ENCODE assay signal across 20 mouse cellular contexts in genomic region chr16:93147525-93148222, GRCm38 (mm10).
A peak's percentile ranks its signal among the peaks of the same experiment; 100 is the strongest.
DNase-seq lines count a peak whose midpoint lies in the region; ATAC-seq and TF ChIP-seq lines count a peak whose summit lies in the region.
"Had no signal": no experiment of that assay in that cellular context is flagged by ENCODE, and none has a peak within 500 bp of the region (broad histone marks: within the 10 kb centered on the region; RNA-seq: fewer than 3 reads in every experiment).

No protein-coding gene starts in this region.

- no peak overlapping the region for H3K4me2 ChIP-seq in heart, embryonic 11.5 days
- H3K4me2 ChIP-seq in liver, embryonic 16.5 days (ENCODE audit: low read depth, low read length) = no peak overlapping the region
- H3K4me2 ChIP-seq in forebrain, embryonic 13.5 days = no peak overlapping the region
- H3K4me2 ChIP-seq: midbrain, embryonic 15.5 days had no signal

- peaks cover 32% of the 10 kb centered on the region for H3K27me3 ChIP-seq in heart, embryonic 11.5 days (ENCODE audit: control insufficient read depth, insufficient read depth, low read length)
- H3K27me3 ChIP-seq in G1E (ENCODE audit: insufficient read depth, low read length) = peaks cover 4% of the 10 kb centered on the region; the same call in 1 of the 2 replicates
- 0 out of 2 replicates have a peak, but pooled peaks cover 2% of the 10 kb centered on the region for H3K27me3 ChIP-seq in liver, embryonic 16.5 days (ENCODE audit: control insufficient read depth, insufficient read depth, low read depth, low read length)
- no peaks in the 10 kb centered on the region for H3K27me3 ChIP-seq in forebrain, embryonic 13.5 days
- H3K27me3 ChIP-seq: midbrain, embryonic 15.5 days had no signal

- DNase-seq in heart, adult 18-20 months = no peak
- peak; percentile 72 for DNase-seq in G1E (ENCODE audit: low spot score)
- DNase-seq in thymus, postnatal 10 days (ENCODE audit: low spot score in 2 of 2) = no peak
- DNase-seq in lung, postnatal 4 days = no peak
- DNase-seq: adrenal gland, postnatal 10 days; cerebellum, postnatal 10 days; forebrain, postnatal 0 days; gastrocnemius, adult 2 months; heart, adult 2 months; right cerebral cortex, postnatal 25 days; thymus, postnatal 4 days had no signal

- H3K4me3 ChIP-seq in heart, embryonic 11.5 days (ENCODE audit: low read depth, low read length) = no peak overlapping the region
- H3K4me3 ChIP-seq in G1E (ENCODE audit: low read depth, low read length) = no peak overlapping the region
- no peak overlapping the region for H3K4me3 ChIP-seq in liver, embryonic 16.5 days (ENCODE audit: low read depth, low read length)
- no peak overlapping the region for H3K4me3 ChIP-seq in forebrain, embryonic 13.5 days
- H3K4me3 ChIP-seq: erythroblast, embryonic 14.5 days; gastrocnemius, adult 2 months; heart, adult 2 months; hindbrain, embryonic 10.5 days; midbrain, embryonic 15.5 days had no signal

- 58% methylated on average over 5 of the region's 5 CpGs for WGBS in heart, embryonic 11.5 days (ENCODE audit: insufficient replicate concordance)
- WGBS in liver, embryonic 16.5 days (ENCODE audit: insufficient replicate concordance) = 34% methylated on average over 5 of the region's 5 CpGs
- WGBS in forebrain, embryonic 13.5 days = 80% methylated on average over 5 of the region's 5 CpGs

- peak overlapping the region; percentile 70 for H3K27ac ChIP-seq in heart, embryonic 11.5 days (ENCODE audit: low read depth, low read length)
- peak overlapping the region; percentile 52 for H3K27ac ChIP-seq in liver, embryonic 16.5 days (ENCODE audit: low read length)
- no peak overlapping the region for H3K27ac ChIP-seq in forebrain, embryonic 13.5 days
- H3K27ac ChIP-seq: gastrocnemius, adult 2 months; heart, adult 2 months; hindbrain, embryonic 10.5 days; macrophage; midbrain, embryonic 15.5 days had no signal

- TF ChIP-seq CTCF in G1E (IDR thresholded peaks at IDR 0.05; ENCODE audit: low read depth, low read length) = no peak

- peak; percentile 88 for ATAC-seq in heart, embryonic 11.5 days (replicated peaks; ENCODE audit: insufficient number of reproducible peaks, low FRiP score, low TSS enrichment)
- ATAC-seq in G1E (ENCODE audit: extremely low read depth, insufficient number of reproducible peaks, low FRiP score, poor library complexity, severe bottlenecking) = peak; percentile 89
- peak; percentile 91 for ATAC-seq in erythroid progenitor cell, adult 5-6 weeks (replicated peaks; ENCODE audit: low FRiP score, poor library complexity, severe bottlenecking)
- ATAC-seq in liver, embryonic 16.5 days (ENCODE audit: low read depth) = peak; percentile 92
- ATAC-seq in forebrain, embryonic 13.5 days = no peak
- ATAC-seq: forebrain, postnatal 0 days; inflammation-experienced regulatory T-cells, adult 6 months; midbrain, embryonic 15.5 days had no signal

- H3K9ac ChIP-seq in heart, embryonic 11.5 days (ENCODE audit: low read depth, low read length) = no peak overlapping the region
- no peak overlapping the region for H3K9ac ChIP-seq in liver, embryonic 16.5 days (ENCODE audit: low read depth, low read length)
- H3K9ac ChIP-seq in forebrain, embryonic 13.5 days = no peak overlapping the region
- H3K9ac ChIP-seq: forebrain, postnatal 0 days; midbrain, embryonic 15.5 days had no signal

- H3K9me3 ChIP-seq in heart, embryonic 11.5 days (replicated peaks; ENCODE audit: control insufficient read depth, low read length) = no peaks in the 10 kb centered on the region
- H3K9me3 ChIP-seq in G1E (replicated peaks) = peaks cover 6% of the 10 kb centered on the region; the same call in 1 of the 2 replicates
- H3K9me3 ChIP-seq in liver, embryonic 16.5 days (replicated peaks; ENCODE audit: control insufficient read depth, low read length) = no peaks in the 10 kb centered on the region
- no peaks in the 10 kb centered on the region for H3K9me3 ChIP-seq in forebrain, embryonic 13.5 days (replicated peaks)
- H3K9me3 ChIP-seq: hindbrain, embryonic 10.5 days; midbrain, embryonic 15.5 days had no signal

- H3K4me1 ChIP-seq in heart, embryonic 11.5 days (ENCODE audit: control insufficient read depth, insufficient read depth, low read length) = peaks cover under 1% of the 10 kb centered on the region; the same call in 1 of the 2 replicates
- peaks cover 75% of the 10 kb centered on the region for H3K4me1 ChIP-seq in G1E (ENCODE audit: insufficient read depth, low read depth, low read length)
- peaks cover 24% of the 10 kb centered on the region for H3K4me1 ChIP-seq in liver, embryonic 16.5 days (ENCODE audit: control insufficient read depth, low read depth, low read length)
- H3K4me1 ChIP-seq in forebrain, embryonic 13.5 days = peaks cover 7% of the 10 kb centered on the region; the same call in 1 of the 2 replicates
- H3K4me1 ChIP-seq: midbrain, embryonic 15.5 days had no signal

- H3K36me3 ChIP-seq in heart, embryonic 11.5 days (ENCODE audit: control insufficient read depth, insufficient read depth, low read length) = no peaks in the 10 kb centered on the region
- H3K36me3 ChIP-seq in G1E (replicated peaks) = no peaks in the 10 kb centered on the region
- no peaks in the 10 kb centered on the region for H3K36me3 ChIP-seq in liver, embryonic 16.5 days (ENCODE audit: control insufficient read depth, insufficient read depth)
- no peaks in the 10 kb centered on the region for H3K36me3 ChIP-seq in forebrain, embryonic 13.5 days (ENCODE audit: poor library complexity, severe bottlenecking)
- H3K36me3 ChIP-seq: hindbrain, embryonic 10.5 days; midbrain, embryonic 15.5 days had no signal
